Mouse (Mus musculus): ENCODE results near the gene Fam196b. TPM values are rescaled to one million over a fixed set of nuclear protein-coding genes. Genes with fewer than 3 reads are reported as not detected.

Gene Fam196b
- polyA plus RNA-seq, 1 experiment from 2014 or later, result 0.20 TPM

DNA sequence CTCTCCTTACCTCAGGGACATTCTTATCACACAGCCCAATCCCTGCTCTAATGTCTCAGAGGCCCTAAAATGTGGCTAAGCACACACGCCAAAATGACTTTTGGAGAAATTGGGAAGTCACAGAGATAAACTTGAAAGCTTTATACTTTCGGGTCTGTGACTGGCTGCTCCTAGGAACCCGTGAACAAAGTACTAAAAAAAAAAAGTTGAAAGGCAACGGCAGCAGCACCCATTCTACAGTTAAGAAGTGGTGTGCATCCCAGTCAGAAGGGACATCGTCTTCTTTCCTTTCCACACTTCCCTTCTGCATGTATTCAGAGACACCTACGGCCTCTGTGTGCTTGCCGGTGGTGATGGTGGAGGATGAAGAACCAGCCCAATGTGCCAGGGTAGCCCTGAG, 14.6 kb upstream of the Fam196b start:
- Histone ChIP-seq H3K4me1 (no peaks in the 10 kb centered on the region), H3K4me2 (no peak overlapping the region), H3K27me3 (replicated peaks) (no peaks in the 10 kb centered on the region), H3K36me3 (no peaks in the 10 kb centered on the region), H3K4me3 (no peak overlapping the region), H3K9ac (no peak overlapping the region), H3K9me3 (no peaks in the 10 kb centered on the region), H3K27ac (replicated peaks) (no peak overlapping the region)
- WGBS, result 77% methylated on average over 7 of the region's 7 CpGs
- no peak for ATAC-seq (ENCODE audit: extremely low read depth, insufficient number of reproducible peaks, low FRiP score, low TSS enrichment)

DNA sequence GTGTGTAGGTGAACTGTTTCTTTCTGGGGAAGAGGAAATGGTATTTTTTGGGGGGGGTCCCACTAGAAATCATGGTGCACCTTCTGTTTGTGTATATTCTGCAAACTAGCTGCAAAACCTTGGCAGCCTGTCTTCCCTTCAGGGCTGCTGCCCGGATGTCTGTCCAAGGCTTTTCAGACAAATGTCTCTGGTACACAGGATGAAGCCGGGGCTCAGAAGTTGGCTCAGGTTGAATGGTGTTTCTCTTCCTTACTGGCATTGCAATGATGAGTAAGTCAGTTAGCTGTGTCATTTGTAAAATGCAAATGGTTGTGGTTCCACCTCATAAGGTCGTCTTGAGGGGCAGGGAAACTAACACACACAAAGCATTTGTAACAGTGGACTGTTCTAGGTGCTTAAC, 8.4 kb upstream of the Fam196b start:
- H3K27ac ChIP-seq (replicated peaks), result no peak overlapping the region
- WGBS, result 69% methylated on average over 3 of the region's 3 CpGs
- ATAC-seq (ENCODE audit: extremely low read depth, insufficient number of reproducible peaks, low FRiP score, low TSS enrichment), result no peak

DNA sequence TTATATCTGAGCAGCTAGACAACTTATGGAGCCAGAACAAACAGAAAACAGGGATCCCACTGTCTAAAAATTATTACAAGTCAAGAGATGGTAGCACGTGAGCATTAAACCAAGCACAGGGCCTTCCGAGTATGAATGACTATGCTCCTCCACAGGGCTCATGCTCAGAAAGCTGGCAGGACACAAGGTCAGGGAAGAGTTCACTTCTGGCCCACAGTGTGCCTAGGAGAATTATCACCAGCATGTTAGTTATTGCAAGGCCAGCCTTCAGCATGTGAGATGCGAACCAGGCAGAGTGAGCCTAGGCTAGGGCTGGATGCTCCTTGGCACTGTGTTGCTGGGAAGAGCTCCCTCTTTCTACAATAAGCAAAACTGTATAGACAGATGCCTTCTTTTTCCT, 5.9 kb upstream of the Fam196b start:
- H3K36me3 ChIP-seq, result no peaks in the 10 kb centered on the region
- ATAC-seq (ENCODE audit: extremely low read depth, insufficient number of reproducible peaks, low FRiP score, low TSS enrichment), result no peak
- H3K27ac ChIP-seq (replicated peaks), result no peak overlapping the region
- WGBS, result 89% methylated on average over 3 of the region's 3 CpGs
- H3K4me3 ChIP-seq, result no peak overlapping the region
- H3K4me2 ChIP-seq, result no peak overlapping the region
- H3K9me3 ChIP-seq, result no peaks in the 10 kb centered on the region
- no peaks in the 10 kb centered on the region for H3K4me1 ChIP-seq
- H3K9ac ChIP-seq, result no peak overlapping the region
- no peaks in the 10 kb centered on the region for H3K27me3 ChIP-seq (replicated peaks)

More for the DNA sequence above, 8.4 kb upstream of the Fam196b start:
- no peaks in the 10 kb centered on the region for H3K27me3 ChIP-seq (replicated peaks)
- H3K36me3 ChIP-seq, result no peaks in the 10 kb centered on the region
- H3K4me1 ChIP-seq, result no peaks in the 10 kb centered on the region
- H3K4me2 ChIP-seq, result no peak overlapping the region
- H3K9ac ChIP-seq, result no peak overlapping the region
- H3K4me3 ChIP-seq, result no peak overlapping the region
- no peaks in the 10 kb centered on the region for H3K9me3 ChIP-seq

DNA sequence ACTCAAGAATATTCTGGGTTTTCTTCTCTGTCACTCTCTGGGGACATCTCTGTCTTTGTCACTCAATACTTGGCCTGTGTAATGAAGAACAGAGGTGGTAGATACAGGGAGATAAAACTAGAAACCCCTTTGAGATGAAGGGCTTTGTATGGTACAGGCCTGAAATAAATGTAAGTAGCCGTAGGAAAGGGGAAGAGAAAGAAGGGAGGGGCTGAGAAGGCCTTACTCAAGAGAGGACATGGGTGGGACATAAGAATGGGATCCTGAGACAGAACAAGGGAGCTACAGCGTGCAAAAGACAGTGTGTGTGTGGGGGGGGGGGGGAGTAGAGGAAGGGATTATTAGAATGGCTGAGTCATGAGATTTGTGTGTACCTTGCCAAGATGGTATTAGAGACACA, 5.3 kb upstream of the Fam196b start:
- no peak for ATAC-seq (ENCODE audit: extremely low read depth, insufficient number of reproducible peaks, low FRiP score, low TSS enrichment)
- H3K4me3 ChIP-seq, result no peak overlapping the region
- 53% methylated on average over 2 of the region's 2 CpGs for WGBS

DNA sequence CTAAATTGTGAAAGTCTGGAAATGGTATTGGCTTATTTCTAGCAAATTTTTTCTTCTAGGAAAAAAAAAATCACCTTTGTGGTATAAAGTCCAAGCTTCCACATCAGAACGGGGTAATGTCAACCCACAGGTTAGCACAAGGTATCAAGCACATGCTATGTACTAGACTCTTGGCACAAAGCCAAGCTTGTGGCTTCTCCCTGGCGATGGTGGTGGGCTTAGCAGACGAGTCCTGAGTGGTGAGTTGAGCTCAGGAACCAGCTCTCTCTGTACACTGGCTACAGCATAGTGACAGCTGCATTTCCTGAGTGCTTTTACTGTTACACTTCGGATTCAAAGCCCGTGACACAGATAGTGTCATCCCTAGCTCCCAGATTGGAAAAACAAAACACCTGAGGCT, 2.9 kb upstream of the Fam196b start:
- H3K27me3 ChIP-seq (replicated peaks), result 0 out of 2 replicates have a peak, but pooled peaks cover under 1% of the 10 kb centered on the region
- no peaks in the 10 kb centered on the region for H3K36me3 ChIP-seq
- H3K27ac ChIP-seq (replicated peaks), result no peak overlapping the region
- 48% methylated on average over 5 of the region's 5 CpGs for WGBS
- H3K9ac ChIP-seq, result no peak overlapping the region
- no peak for ATAC-seq (ENCODE audit: extremely low read depth, insufficient number of reproducible peaks, low FRiP score, low TSS enrichment)
- no peak overlapping the region for H3K4me2 ChIP-seq
- H3K9me3 ChIP-seq, result no peaks in the 10 kb centered on the region
- H3K4me1 ChIP-seq, result no peaks in the 10 kb centered on the region
- H3K4me3 ChIP-seq, result no peak overlapping the region

More for the DNA sequence above, 5.3 kb upstream of the Fam196b start:
- H3K9me3 ChIP-seq, result no peaks in the 10 kb centered on the region
- H3K9ac ChIP-seq, result no peak overlapping the region
- H3K27me3 ChIP-seq (replicated peaks), result no peaks in the 10 kb centered on the region
- H3K27ac ChIP-seq (replicated peaks), result no peak overlapping the region
- H3K4me1 ChIP-seq, result no peaks in the 10 kb centered on the region
- no peaks in the 10 kb centered on the region for H3K36me3 ChIP-seq
- H3K4me2 ChIP-seq, result no peak overlapping the region

DNA sequence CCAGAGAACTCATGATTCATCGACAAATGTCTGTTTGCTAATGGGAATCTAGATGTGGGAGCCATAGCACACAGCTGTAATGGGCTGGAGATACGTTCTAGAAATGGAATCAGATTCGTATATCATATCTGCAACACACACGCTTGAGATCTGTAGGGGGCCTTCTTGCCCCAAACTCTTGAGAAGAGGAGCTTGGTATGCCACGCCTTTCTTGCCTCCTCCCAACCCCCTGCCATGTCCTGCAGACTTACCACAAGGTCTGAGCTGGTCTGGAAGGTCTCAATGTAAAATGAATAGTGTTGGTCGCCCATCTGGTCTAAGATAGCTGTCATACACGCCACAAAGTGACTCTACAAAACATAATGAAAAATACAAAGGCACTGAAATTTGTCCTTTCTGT, 2.4 kb upstream of the Fam196b start:
- H3K4me1 ChIP-seq, result no peaks in the 10 kb centered on the region
- ATAC-seq (ENCODE audit: extremely low read depth, insufficient number of reproducible peaks, low FRiP score, low TSS enrichment), result no peak
- 68% methylated on average over 7 of the region's 7 CpGs for WGBS

DNA sequence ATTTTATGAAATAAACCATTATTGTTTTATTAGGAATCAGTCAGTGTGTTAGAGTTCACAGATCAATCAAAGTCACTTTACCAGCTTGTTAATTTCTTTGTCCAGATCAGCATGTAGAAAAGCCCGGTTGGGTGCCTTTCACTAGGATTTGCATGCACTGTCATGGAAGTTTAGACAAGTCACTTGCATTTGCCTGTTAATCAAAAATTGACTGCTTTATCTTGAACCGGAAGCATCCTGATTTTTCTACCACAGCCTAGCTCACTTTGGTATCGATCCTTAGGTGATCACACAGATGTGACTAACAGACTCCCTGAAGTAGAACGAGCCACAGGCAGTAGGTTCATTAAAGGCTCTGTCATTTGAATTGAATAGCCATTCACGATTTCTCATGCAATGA, 761 bp downstream of the Fam196b start:
- Histone ChIP-seq H3K4me3 (no peak overlapping the region), H3K4me1 (no peaks in the 10 kb centered on the region), H3K27ac (replicated peaks) (no peak overlapping the region), H3K9me3 (no peaks in the 10 kb centered on the region), H3K4me2 (peak overlapping the region; percentile 77), H3K27me3 (replicated peaks) (0 out of 2 replicates have a peak, but pooled peaks cover 3% of the 10 kb centered on the region), H3K9ac (no peak overlapping the region), H3K36me3 (no peaks in the 10 kb centered on the region)
- 47% methylated on average over 5 of the region's 5 CpGs for WGBS
- ATAC-seq (ENCODE audit: extremely low read depth, insufficient number of reproducible peaks, low FRiP score, low TSS enrichment), result no peak

More for the DNA sequence above, 2.4 kb upstream of the Fam196b start:
- Histone ChIP-seq H3K27ac (replicated peaks) (no peak overlapping the region), H3K9ac (no peak overlapping the region), H3K27me3 (replicated peaks) (0 out of 2 replicates have a peak, but pooled peaks cover 3% of the 10 kb centered on the region), H3K36me3 (no peaks in the 10 kb centered on the region), H3K4me2 (no peak overlapping the region), H3K4me3 (no peak overlapping the region), H3K9me3 (no peaks in the 10 kb centered on the region)

DNA sequence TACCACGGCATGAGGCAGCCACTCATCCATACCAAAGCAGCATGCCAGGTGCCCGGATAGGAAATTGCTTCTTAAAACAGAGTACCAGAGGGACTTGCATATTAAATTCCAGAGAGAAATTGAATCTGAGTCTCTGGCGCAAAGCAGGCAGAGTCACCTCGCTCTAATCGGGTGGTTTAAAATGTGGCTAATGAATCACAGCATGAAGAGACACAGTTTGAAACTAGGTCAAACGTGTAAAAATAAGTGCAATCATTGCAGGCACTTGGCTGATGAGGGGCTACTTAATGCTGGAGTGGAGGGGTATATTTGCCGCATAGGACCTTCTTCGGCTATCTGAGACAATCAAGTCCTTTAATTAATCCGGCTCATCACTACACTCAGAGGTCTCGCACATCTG, 1.6 kb downstream of the Fam196b start:
- Histone ChIP-seq H3K9me3 (no peaks in the 10 kb centered on the region), H3K4me2 (no peak overlapping the region)
- 73% methylated on average over 10 of the region's 10 CpGs for WGBS

DNA sequence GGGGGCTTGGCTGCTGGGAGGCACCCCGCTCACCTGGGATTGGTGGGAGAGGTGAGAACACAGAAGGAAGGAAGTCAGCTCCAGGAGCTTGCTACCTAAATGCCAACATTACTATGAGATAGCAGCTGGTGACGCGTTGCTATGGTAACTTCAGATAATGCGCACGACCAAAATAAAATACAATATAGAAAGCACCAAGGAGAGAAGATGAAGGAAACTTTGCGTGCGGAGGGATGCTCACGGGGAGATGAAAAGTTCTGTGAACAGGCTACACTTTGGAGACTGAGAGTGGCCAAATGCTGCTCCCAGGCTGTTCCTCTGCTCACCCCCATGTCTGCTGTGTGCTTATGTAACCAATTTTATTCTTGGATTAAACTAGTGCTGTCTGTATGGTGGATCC, 2.4 kb downstream of the Fam196b start:
- Histone ChIP-seq H3K36me3 (no peaks in the 10 kb centered on the region), H3K4me3 (no peak overlapping the region), H3K27me3 (replicated peaks) (0 out of 2 replicates have a peak, but pooled peaks cover 3% of the 10 kb centered on the region), H3K9ac (no peak overlapping the region), H3K9me3 (no peaks in the 10 kb centered on the region), H3K4me2 (no peak overlapping the region), H3K27ac (replicated peaks) (no peak overlapping the region), H3K4me1 (no peaks in the 10 kb centered on the region)
- WGBS, result 66% methylated on average over 8 of the region's 8 CpGs
- no peak for ATAC-seq (ENCODE audit: extremely low read depth, insufficient number of reproducible peaks, low FRiP score, low TSS enrichment)

More for the DNA sequence above, 1.6 kb downstream of the Fam196b start:
- Histone ChIP-seq H3K4me3 (no peak overlapping the region), H3K27ac (replicated peaks) (no peak overlapping the region), H3K9ac (no peak overlapping the region), H3K36me3 (no peaks in the 10 kb centered on the region), H3K27me3 (replicated peaks) (0 out of 2 replicates have a peak, but pooled peaks cover 3% of the 10 kb centered on the region), H3K4me1 (no peaks in the 10 kb centered on the region)
- ATAC-seq (ENCODE audit: extremely low read depth, insufficient number of reproducible peaks, low FRiP score, low TSS enrichment), result no peak

DNA sequence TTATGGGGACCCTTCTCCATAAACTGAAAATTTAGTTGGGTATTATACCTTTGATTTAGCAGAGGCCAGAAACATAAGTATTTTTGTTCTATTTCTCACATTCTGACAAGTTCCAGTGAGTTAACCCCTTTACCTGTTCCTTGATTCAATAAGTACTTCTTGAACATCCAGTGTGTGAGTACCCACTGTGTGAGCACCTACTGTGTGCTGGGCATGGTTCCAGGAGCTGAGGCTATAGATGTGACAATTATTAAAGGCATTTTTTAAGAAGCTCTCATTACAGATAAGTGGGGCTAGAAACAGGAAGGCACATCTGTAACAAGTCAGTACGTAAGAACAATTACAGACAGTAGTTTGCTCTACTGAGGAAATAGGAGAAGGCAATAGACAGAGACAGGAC, 4.7 kb downstream of the Fam196b start:
- Histone ChIP-seq H3K9ac (no peak overlapping the region), H3K27ac (replicated peaks) (no peak overlapping the region), H3K27me3 (replicated peaks) (0 out of 2 replicates have a peak, but pooled peaks cover 3% of the 10 kb centered on the region), H3K36me3 (no peaks in the 10 kb centered on the region), H3K4me3 (no peak overlapping the region), H3K9me3 (no peaks in the 10 kb centered on the region), H3K4me2 (no peak overlapping the region), H3K4me1 (no peaks in the 10 kb centered on the region)
- ATAC-seq (ENCODE audit: extremely low read depth, insufficient number of reproducible peaks, low FRiP score, low TSS enrichment), result no peak
- 67% methylated on average over 1 of the region's 1 CpGs for WGBS

DNA sequence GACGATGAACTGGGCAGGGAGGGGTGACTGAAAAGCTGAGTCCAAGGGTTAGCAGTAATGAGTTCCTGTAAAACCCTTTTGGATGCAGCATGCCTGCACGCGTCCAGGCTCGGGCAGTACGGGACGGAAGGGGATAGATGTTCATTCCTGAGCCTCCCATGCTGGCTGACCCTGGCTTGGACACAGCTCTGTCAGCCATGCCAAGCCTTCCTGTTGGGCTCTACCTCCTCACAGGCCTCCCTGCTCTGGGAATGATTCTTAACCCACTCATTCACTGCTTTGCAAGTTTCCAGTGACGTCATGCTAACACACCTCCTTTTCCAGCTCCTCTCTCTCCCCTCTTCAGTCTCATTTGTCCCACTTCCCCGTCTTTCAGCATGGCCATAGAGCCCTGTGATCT, 9.0 kb downstream of the Fam196b start:
- no peak overlapping the region for H3K4me3 ChIP-seq
- H3K27me3 ChIP-seq (replicated peaks), result no peaks in the 10 kb centered on the region
- H3K36me3 ChIP-seq, result no peaks in the 10 kb centered on the region
- 71% methylated on average over 8 of the region's 8 CpGs for WGBS
- no peak for ATAC-seq (ENCODE audit: extremely low read depth, insufficient number of reproducible peaks, low FRiP score, low TSS enrichment)
- H3K27ac ChIP-seq (replicated peaks), result no peak overlapping the region
- 0 out of 2 replicates have a peak, but pooled peaks cover 5% of the 10 kb centered on the region for H3K4me1 ChIP-seq
- no peak overlapping the region for H3K9ac ChIP-seq
- no peak overlapping the region for H3K4me2 ChIP-seq
- H3K9me3 ChIP-seq, result no peaks in the 10 kb centered on the region

DNA sequence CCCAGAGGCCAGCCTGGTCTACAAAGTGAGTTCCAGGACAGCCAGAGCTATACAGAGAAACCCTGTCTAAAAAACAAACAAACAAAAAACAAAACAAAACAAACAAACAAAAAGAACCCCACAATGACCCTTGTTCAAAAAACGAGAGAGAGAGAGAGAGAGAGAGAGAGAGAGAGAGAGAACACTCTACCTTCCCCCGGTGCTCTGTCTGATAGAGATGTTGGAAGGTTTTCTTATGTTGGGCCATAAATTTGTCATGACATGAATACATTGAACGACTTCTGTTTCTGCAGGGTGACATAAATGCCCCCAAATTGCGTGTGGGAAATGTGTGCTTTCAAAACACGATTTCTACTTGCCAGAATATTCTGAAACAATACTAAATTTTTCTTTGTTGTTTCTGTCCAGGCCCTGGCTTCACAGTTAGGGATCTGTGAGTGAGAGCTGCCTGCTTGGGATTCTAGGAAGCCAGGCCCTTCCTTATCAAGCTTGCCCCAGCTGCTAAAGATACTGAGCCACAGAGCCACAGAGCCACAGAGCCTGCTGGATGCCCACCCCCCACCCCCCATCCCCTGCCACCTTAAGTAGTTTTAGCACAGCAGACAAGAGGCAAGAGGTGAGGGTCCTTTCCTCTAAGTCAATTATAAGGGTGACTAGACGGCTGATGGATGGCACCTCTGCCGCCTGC, 17.9 kb downstream of the Fam196b start:
- ATAC-seq (ENCODE audit: extremely low read depth, insufficient number of reproducible peaks, low FRiP score, low TSS enrichment), result no peak
- no peak overlapping the region for H3K27ac ChIP-seq (replicated peaks)
- peaks cover 11% of the 10 kb centered on the region for H3K4me1 ChIP-seq

More for the DNA sequence above, 17.9 kb downstream of the Fam196b start:
- no peak overlapping the region for H3K4me3 ChIP-seq
- 44% methylated on average over 7 of the region's 7 CpGs for WGBS
- peak overlapping the region; percentile 14; the same call in 1 of the 2 replicates for H3K9ac ChIP-seq
- no peaks in the 10 kb centered on the region for H3K27me3 ChIP-seq (replicated peaks)
- no peaks in the 10 kb centered on the region for H3K36me3 ChIP-seq
- no peaks in the 10 kb centered on the region for H3K9me3 ChIP-seq
- H3K4me2 ChIP-seq, result no peak overlapping the region
